Mouse (Mus musculus): ENCODE results near the gene Plxna2. TPM values are rescaled to one million over a fixed set of nuclear protein-coding genes. Genes with fewer than 3 reads are reported as not detected.

Plxna2 gene
- total RNA-seq, 2 experiments from 2014 or later = 80.9 to 82.4 TPM

DNA sequence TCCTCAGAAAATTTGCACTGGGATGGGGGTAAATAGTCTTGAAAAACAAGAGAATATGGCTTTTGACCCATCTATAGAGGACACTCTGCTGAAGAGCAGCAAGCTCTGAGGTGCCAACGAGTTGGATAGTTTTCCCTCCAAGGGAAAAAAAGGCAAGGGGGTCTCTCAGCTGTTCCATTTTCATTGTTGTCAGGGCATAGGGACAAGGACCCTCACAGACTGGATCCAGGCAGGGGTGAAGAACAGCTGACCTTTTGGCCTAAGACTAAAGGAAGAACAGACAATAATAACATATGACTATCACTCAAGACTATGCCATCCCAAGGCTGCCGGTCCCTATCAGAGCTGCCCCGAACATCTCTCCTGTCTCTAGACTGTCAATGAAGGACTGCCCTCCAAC is 4.2 kb downstream of the Plxna2 start:
- DNase-seq (ENCODE audit: low spot score in 2 of 2) = no peak

DNA sequence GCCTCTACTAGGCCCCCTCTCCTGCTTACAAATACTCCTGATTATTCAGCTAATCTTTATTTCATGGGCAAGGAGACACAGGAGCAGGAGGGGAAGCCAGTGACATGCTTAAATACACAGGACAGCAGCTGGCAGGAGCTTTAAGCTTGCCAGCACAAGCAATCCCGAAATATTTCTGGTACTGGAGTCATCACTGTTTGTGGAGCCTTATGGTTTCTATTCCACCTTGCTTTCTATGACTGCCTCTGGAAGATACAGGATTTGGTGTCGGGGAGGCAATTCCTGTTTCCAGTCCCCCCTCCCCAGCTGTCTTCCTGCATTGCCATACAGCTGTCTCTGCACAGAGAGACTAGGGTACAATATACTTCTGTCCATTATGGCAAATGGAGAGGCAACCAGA is 4.7 kb downstream of the Plxna2 start:
- DNase-seq (ENCODE audit: low spot score in 2 of 2) = no peak

DNA sequence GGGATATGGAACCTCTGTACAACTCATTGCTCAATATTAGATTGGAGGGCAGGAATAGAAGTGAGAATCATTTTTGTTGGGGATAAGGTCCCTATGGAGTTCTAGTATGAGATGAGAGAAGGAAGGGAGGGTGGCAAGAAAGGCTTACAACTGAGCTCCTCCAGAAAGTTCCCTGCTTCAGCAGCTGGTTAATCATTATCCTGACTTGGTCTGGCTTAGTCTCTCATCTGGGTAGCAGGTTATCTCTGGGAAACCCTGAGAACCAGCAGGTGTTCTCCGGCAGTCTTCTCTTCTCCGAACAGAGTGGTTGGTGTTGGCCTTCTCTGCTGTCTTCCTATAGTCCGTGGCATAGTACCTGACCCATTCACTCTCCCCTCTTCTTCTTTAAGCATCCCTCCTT is 5.6 kb downstream of the Plxna2 start:
- no peak for DNase-seq (ENCODE audit: low spot score in 2 of 2)

DNA sequence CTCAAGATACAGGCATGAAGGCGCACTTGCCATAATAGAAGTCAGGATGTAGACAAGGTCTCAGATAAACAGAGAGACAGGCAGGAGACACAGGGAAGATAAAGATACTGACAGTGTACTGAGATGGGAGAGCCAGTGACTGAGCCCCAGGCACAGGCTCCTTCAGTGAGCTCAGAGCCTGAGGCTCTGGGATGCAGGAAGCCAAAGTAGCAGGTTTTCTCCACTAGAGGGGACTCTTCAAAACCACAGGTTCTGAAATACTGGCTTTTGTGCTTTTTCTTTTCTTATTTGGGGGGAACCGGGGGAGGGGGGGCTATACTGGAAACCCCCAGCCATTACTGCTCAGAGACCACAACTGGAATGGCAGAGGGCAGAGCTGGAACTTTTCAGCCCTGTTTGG is 6.4 kb downstream of the Plxna2 start:
- DNase-seq (ENCODE audit: low spot score in 2 of 2) = peak in 1 of 2 experiments; percentile 53

DNA sequence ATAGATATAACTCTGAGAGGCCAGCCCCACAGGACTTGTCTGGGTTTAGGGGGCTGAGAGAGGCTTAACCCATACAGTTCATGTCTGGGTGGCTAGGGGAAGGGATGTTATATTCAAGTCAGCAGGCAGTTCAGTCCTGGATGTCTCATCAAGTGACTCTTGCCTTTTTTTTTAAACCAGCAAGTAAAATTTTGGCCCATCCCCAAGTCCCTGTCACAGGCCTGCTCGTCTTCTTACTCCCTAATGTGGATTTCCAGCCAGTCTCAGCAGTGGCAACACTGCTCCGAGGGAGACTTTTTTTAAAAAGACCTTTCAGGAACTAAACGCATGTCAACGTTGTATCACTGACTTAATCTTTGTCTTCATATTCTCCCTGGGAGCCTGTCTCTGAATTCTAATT is 7.0 kb downstream of the Plxna2 start:
- DNase-seq (ENCODE audit: low spot score in 2 of 2) = no peak

DNA sequence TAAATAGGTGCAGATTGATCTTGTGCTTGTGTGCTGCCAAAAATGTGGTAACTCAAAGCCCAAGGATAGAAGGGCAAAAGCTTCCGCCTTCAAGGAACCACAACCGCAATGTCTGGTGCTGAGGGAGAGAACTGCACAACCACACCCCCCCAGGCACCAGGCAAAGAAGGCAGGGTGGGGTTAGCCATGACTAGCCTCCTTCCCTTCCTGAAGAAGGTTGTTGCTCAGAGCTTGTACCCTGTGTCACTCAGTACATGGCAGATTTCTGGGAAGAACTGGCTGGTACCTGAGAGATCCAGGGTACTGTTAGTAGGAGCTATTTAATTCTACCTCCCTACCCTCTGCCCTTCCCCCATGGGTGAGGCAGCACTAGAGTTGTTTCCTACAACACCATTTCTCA is 8.1 kb downstream of the Plxna2 start:
- DNase-seq (ENCODE audit: low spot score in 2 of 2) = no peak

DNA sequence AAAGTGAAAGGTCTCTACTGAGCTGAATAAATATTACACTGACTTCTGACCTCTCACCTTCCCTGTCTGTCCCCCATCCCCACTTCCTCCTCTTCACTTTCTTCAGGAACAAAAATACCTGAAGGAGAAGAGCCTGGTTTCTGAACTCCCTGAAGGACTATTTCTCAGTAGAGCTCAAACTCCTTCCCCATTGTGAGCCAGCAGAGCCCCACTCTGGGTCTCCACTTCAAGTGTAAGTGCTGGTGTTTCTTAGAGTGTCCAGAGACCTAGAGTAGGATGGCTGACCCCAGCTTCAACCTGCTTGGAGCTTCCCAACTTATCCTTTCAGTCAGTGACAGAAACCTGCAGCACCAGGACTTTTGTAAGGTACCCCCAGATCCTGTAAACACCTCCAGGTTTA is 9.3 kb downstream of the Plxna2 start:
- DNase-seq (ENCODE audit: low spot score in 2 of 2) = no peak

DNA sequence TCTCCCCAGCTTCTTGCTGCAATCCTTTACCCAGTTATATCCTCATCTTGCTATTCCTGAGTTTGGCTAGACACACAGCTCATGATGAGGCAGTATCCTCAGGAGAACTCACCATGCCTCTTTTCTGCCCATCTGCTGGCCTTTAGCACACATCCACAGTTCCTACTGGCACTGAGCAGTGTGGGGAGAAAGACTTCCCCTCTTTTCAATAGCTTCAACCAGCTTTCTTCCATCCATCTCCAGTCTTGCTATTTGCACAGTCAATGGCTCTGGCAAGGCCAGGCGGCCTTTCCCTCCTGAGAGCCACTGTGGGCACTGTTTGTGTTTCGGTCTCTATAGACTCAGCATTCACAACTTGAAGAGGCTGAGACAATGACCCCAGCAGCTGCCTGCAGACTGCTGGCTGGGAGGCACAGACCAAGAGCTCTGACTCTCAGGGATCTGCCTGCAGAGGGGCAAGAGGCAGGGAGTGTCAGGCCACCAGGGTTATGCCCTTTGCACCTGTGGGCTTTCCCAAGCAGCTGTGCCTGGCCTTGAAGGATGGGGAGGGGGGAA is 11.2 kb downstream of the Plxna2 start:
- peak in 1 of 2 experiments; percentile 39 for DNase-seq (ENCODE audit: low spot score in 2 of 2)

DNA sequence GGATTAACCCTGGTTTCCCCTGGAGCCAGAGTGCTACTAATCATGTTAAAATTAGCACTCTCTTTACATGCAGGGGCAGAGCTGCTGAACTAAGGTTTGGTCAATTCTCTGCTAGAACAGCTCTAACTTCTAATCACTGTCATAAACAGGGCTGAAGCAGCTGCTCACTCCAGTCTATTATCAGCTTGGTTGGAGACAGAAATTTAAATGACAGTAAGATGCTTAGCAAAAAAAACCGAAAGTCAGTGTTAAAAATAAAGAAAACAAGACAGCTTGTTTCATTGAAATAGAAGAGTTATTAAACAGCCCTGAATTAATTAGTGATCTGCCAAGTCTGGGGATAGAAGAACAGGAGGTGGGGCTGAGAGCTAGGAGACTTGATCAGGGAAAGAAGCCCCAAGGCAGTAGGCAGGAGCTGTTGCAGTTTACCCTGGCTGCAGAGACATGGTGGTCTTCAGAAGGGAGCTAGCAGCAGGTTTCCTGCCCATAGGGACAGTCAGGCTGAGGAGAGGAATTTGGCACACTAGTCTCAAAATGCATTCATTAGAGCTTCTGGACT is 12.6 kb downstream of the Plxna2 start:
- DNase-seq (ENCODE audit: low spot score in 2 of 2) = peak in 1 of 2 experiments; percentile 31

DNA sequence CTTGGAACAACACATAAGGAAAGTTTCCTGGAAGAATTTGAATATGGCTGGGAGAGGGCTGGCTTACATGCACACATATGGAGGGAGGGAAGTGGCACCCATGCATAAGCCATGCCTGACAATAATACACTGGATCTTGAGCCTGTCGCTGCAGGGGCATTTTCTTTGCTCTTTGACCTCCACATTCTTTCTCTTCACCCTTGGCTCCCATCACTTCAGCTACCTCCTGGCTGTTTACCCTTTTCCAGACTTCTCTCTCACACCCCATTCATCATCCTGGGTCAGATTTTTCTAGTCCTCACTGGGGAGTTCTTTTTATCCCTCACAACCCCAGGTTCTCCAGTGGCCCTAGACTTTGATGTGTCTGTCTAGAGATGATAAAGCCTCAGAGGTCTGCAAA is 13.6 kb downstream of the Plxna2 start:
- no peak for DNase-seq (ENCODE audit: low spot score in 2 of 2)

DNA sequence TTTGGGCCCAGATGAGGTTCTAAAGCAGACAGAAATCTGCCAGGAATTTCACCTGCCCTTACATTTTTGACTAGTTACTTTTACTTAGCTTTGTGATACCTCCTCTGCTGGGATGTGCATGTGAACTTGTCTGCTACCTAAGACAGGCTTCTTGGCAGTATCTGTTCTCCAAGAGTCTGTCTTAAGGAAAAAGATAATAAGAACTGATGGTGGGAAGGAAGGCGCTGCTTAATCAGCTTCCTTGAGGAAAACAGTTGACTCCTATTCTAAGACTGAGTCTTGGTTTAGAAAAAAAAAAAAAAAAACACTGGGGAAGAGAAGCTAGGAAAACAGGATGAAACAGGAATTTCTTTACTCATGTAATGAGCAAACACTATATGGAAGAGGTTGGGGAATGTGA is 14.0 kb downstream of the Plxna2 start:
- DNase-seq (ENCODE audit: low spot score in 2 of 2) = no peak

DNA sequence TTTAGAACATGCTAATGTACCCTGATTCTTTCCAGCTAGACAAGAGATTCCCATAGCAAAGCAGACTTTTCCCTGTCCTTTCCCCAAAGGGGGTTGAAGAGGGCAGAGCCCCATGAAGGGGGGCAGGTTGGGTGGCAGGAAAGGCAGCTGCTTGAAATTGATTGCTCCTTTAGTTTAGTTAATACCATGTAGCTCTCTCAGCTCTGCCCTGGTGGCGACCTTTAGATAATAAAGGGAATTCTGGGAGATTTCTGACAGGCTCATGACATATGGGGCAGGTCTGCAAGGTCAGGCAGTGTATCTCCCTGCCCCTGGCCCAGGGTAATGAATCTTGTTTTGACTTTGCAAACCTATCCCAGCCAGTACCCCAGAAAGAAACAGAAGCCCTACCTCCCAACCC is 17.4 kb downstream of the Plxna2 start:
- DNase-seq (ENCODE audit: low spot score in 2 of 2) = no peak

DNA sequence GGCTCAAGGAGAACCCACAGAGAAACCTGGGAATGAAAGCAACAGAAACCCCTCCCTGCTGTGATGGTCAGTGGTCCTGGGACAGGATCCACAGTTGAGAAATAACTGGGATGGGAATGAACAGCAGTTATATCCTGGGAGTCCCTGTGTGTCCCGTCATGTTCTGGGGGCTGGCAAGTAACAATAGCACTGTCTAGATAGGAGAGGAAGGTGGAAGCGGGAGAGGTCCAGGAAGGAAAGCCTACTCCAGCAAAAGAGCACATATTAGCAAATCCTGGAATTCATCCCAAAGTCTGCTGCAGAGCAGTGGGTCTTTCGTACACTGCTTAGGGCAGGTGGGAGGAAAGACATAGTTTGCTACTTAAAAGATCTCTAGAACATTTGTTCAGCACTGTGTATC is 17.9 kb downstream of the Plxna2 start:
- DNase-seq (ENCODE audit: low spot score in 2 of 2) = no peak

DNA sequence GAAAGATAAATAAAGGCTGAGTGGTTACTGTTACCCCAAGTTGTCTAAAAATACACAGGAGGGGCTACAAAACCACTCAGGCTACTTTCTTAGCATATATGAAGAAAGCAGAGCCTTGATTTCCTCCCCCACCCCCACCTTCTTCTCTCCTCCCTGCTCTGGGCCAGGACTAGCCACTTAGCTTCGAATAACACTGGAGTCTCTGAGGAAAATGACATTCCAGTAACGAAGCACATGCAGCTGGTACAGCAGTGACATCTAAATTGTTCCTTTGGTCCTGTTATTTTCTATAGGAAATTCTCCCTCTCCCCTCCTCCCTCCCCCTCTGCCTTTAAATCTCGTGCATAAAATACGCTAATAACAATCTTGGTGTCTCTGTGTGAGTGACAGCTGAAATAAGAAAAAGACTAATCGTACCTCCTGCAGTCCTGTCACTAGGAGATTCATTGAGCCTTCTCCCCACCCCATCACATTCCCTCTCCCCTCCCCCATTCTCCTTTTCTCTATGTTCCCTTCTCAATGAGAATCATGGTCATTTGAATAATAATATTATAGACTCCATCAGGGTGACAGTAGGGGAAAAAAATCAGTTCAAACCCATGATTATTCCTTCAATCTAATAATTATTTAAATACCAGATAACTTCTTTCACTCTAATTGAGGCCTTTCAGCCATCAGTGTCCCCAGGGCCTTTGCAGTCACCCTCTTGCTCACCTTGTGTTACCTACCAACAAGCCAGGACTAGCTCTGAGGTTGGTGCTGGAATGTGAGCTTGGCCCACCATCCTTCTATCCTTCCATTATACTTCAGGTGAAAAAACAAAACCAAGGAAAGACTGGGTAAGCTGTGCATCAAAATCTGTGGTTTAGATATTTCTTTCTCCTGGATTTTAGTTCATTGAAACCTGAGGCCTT is 19.6 kb downstream of the Plxna2 start:
- DNase-seq (ENCODE audit: low spot score in 2 of 2) = no peak

DNA sequence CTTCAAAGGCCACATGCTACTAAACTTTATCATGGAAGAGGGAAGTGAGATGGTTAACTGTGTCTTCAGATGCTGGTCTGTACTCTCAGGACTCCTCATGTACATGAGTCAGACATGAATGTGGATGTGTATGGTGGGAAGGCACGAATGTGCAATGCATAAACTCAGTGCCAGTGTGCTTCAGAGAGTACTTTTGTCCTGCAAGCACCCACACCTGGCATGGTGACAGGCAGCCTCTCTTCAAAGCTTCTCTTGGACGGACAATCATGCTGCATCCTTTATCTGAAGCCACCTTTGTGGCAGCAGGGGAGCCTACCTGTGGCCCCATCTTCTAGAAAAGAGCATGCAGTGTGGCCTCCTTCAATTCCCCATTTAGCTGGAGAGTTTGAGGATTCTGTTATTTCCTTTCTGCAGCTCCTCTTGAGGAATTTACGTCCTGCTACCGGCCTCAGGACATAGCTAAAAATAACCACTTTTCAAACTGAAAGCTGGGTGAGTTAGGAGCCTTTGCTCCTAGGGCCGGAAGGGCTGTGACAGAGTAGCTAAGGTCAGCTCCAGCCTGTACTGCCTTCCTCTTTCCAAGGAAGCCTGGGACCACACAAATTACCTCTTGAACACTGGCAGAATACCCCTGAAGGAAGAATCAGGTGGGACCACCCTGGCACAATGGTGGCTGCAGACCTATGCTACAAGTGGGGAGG is 23.7 kb downstream of the Plxna2 start:
- DNase-seq (ENCODE audit: low spot score in 2 of 2) = no peak

DNA sequence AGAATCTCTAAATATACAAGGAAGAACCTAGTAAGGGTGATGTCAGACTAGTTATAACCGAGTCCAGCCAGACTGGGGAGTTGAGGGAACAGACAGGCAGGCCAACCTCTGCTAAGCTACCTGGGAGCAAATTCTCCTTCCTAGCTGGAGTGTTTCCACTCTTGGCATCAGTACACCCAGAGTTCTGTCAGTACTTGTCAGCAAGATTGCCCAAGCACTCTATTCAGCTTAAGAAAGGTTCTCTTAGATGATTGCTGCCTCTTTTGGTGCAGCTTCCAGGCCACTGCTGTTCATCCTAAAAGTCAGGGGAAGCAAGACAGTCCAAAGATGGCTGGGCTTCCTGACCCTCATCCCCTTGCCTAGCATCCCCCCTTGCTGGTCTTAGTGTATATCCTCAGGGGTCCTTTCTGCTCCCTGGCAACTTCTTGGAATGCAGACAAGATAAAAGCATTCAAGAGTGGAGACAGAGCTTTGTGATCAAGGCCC is 24.3 kb downstream of the Plxna2 start:
- DNase-seq (ENCODE audit: low spot score in 2 of 2) = no peak

DNA sequence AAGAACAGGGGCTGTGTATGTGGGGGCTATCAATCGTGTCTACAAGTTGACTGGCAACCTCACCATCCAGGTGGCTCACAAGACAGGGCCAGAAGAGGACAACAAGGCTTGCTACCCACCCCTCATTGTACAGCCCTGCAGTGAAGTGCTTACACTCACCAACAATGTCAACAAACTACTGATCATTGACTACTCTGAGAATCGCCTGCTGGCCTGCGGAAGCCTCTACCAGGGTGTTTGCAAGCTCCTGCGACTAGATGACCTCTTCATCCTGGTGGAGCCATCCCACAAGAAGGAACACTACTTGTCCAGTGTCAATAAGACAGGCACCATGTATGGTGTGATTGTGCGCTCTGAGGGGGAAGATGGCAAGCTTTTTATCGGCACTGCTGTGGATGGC is 25.9 kb downstream of the Plxna2 start:
- DNase-seq (ENCODE audit: low spot score in 2 of 2) = no peak

DNA sequence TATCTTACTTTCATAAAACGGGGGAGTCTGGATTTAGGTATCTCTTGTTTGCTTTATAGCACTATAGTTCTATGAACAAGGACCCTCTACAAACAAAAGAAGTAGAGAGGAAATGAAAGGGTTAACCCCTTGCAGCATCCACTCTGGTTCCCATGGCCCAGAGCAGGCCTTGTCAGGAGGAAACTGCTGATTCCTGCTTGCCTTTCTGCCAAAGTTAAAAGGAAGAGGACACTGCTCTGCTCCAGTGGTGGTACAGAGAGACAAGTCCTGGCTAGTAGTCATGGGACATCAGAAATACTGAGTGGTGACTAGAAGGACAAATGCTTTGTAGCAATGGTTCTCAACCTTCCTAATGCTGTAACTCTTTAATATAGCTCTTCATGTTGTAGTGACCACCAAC is 27.9 kb downstream of the Plxna2 start:
- no peak for DNase-seq (ENCODE audit: low spot score in 2 of 2)

DNA sequence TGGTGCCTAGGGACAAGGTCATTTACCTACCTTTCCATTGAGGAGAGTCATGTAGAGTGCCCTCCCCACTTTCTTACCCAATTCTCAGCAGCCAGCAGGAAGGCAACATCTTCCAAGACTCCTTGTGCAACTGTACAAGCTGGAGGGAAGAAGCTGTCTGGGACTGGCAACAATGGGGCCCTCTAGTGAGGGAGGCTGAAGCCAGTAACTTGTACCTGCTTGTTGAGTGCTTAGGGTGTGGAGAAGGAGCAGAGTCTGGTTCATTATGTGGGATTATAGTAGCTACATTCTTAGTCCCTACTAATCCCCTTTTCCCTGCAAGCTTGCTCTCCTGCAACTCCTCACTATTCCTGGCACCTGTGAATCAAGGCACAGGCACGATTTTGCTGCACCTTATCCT is 32.1 kb downstream of the Plxna2 start:
- no peak for DNase-seq (ENCODE audit: low spot score in 2 of 2)

DNA sequence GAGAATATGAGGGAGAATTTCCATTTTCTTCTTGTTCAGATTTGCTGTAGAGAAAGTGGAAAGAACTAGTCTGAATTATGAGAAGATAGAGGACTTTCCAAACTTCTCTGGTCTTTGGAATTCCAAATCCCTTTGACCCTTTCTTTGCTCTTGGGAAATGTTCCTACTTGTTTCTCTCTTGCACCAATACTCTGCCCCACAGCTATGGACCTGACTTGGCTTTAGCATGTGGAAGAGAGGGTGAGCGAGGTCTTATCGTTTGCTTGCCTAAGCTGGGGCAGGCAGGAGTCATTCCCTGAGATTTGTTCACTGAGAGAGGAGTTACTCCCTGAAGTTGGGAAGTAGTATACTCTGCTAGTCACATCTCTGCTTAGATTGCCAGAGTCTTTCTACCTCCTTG is 32.5 kb downstream of the Plxna2 start:
- DNase-seq (ENCODE audit: low spot score in 2 of 2) = no peak

DNA sequence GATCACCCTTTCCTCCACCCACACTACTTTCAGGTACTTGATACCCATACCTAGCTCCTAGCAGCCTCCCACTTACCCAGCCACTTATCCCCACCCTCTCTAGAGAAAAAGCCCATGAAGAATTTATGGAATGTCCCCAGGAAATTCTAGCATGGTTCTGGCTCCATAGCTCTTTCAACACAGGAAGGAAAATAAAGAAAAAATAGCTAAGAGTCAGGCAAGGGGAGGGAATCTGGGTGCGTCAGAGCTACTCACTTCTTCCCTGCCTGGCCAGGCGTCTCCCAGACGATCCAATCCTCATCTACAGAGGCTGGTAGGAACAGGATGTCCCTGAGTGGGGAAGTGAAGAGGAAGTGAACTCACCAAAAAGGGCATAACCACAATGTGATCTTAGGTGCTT is 34.0 kb downstream of the Plxna2 start:
- no peak for DNase-seq (ENCODE audit: low spot score in 2 of 2)
